Mouse (Mus musculus) right cerebral cortex, postnatal 4 days (tissue): ENCODE measurements around the gene Arpc5.

Source experiments
- DNase-seq: peaks from one replicate; pipeline ENCODE4 v3.0.0-alpha.2; 2022

Arpc5 gene

GRCm38 (mm10) chr1:152817027-152817769, 50.9 kb downstream of the Arpc5 start:
- DNase-seq = no peak

GRCm38 (mm10) chr1:152817794-152818193, 51.5 kb downstream of the Arpc5 start:
- no peak for DNase-seq

- no peak for DNase-seq
Measured at GRCm38 (mm10) chr1:152819558-152819957, 53.2 kb downstream of the Arpc5 start.

- no peak for DNase-seq
Measured at GRCm38 (mm10) chr1:152820911-152821695, 54.8 kb downstream of the Arpc5 start.

GRCm38 (mm10) chr1:152821746-152822145, 55.4 kb downstream of the Arpc5 start:
- no peak for DNase-seq

GRCm38 (mm10) chr1:152824206-152824605, 57.9 kb downstream of the Arpc5 start:
- no peak for DNase-seq
